Mouse (Mus musculus) activated CD4-positive, CD25-positive, alpha-beta regulatory T cell, adult 9 weeks (primary cell): ENCODE measurements around the gene Fibcd1. TPM values are rescaled to one million over a fixed set of nuclear protein-coding genes. Genes with fewer than 3 reads are reported as not detected.

Experiments
- polyA plus RNA-seq: library from polyadenylated mRNA; unstranded; fragments of 100-300 nt; shearing (Covaris generic); gene quantifications from one replicate; pipeline ENCODE4 v1.2.1, GENCODE M21; 2017

Gene Fibcd1
- 0.34 TPM for polyA plus RNA-seq

GRCm38 (mm10) chr2:31845896-31846691, at the start of gene Fibcd1:
TSS of gene Fibcd1 (minus strand) at chr2:31846005.

DNA sequence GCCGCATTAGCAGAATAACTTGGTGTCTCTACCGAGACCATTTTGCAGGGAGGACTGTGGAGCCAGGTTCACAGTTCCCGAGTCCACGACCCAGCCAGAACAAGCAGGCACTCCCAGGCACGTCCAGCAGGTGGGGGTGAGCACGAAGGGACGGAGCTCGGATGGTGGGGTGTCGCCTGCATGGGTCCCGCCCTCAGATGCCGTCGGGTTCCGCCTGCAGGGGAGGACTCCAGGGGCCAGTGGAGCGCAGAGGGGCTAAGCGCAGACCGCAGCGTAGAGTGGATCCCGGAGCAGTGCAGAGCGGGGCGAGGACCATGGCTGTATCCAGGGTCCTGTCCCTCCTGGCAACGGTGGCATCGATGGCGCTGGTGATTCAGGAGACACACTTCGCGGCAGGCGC, 41.2 kb upstream of the Fibcd1 start, which contains the start of gene Lamc3:
Lamc3 (plus strand) TSS at position 262 of the 400 bp plus-strand sequence.

DNA sequence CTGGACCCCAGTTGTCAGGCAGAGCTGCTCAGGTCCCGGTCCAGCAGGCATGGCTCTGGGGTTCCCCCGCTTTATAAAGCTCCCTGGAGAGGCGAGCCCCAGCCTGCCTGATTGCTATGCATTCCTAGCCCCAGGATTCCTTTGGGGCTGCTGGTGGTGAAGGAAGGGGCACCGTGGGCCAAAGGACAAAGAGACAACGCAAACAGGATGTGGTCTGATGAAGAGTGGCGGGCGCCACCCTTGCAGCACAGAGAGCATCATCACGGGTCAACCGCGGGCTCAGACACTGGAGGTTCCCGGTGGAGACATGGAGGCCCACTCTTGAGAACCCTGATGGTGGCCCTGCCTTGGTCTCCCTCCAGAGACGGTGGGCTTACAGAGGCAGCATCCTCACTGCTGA, 35.4 kb downstream of the Fibcd1 start, which contains the start of gene Qrfp:
Qrfp (minus strand) TSS at position 137 of the 400 bp plus-strand sequence.

Other genes with a start within 250 kb of the Fibcd1 start
- gene Prdm12, start 206.0 kb downstream of the Fibcd1 start, polyA plus RNA-seq, result not detected
- 39.4 TPM for gene Exosc2, start 175.3 kb downstream of the Fibcd1 start, polyA plus RNA-seq
- 24.0 TPM for gene Abl1, start 157.6 kb downstream of the Fibcd1 start, polyA plus RNA-seq
- gene Qrfp, start 35.4 kb downstream of the Fibcd1 start, polyA plus RNA-seq, result 0.37 TPM
- gene Lamc3, start 41.3 kb upstream of the Fibcd1 start, polyA plus RNA-seq, result 0.07 TPM
- not detected for gene Aif1l, start 104.1 kb upstream of the Fibcd1 start, polyA plus RNA-seq
- 116 TPM for gene Nup214, start 128.4 kb upstream of the Fibcd1 start, polyA plus RNA-seq
- gene Fam78a, start 238.9 kb upstream of the Fibcd1 start, polyA plus RNA-seq, result 30.1 TPM
- not detected for gene Plpp7, start 249.5 kb upstream of the Fibcd1 start, polyA plus RNA-seq